Mouse (Mus musculus): ENCODE data around the gene Srpk1.

Gene Srpk1

DNA sequence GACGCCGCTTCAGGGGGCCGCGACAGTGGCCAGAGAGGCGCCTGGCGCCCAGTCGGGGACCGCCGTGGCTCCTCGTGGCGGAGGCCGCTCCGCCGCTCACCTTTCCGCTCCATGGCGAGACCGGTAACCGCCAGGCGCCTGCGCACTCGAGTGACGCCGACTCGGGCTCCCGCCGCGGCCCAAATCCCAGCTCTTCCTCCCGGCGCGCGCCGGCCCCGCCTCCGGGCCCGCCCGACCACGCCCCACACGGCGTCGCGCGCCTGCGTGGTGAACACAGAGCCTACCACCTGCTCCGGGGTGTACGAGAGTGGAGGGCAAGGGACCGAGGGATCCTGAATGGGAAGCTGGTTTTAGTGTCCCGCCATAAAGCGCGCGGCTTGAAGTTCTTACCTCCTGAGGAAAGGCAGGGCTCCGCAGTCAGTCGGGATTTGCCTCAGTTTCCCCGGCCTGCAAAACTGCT is at the start of gene Srpk1:
TSS of gene Srpk1 (minus strand) at position 410 of the 460 bp plus-strand sequence.
- peak; percentile 97 for DNase-seq (ENCODE audit: low spot score)

DNA sequence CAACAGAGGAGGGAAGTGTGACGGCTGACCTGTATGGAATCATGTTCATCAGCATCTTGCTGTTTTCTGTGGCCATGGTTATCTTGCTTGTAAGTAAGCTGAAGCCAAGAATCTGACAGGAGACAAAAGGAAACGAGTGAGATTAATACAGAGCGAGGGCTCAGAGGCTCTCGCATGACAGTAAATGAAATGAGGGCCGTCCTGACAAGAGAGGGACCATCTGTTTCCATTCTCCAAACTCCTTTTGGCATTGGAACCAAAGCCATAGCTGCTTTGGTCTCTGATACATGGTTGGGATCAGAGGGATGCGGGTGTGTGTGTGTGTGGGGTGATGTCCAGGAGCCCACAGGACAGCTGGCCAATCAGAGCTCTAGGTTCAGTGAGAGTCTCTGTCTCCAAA is 37.1 kb upstream of the Srpk1 start:
- no peak for DNase-seq (ENCODE audit: low spot score)

DNA sequence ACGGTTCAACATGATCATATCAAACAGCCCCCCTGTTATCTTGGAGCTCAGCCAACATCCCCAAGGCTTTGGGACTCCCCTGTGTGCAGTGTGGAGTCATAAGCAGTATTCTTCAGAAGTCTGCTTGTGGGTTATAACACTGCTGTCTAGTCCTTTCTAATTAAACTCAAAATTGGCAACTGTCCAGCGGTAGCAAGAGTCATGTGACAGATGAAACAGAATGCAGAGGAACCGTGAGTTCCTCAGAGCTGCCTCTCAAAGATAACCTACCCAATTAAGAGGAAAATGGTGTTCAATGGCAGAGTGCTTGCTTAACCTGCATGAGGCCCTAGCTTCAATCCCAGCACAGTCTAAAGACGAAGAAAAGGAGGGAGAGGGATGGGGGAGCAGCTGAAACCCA is 35.4 kb upstream of the Srpk1 start:
- DNase-seq (ENCODE audit: low spot score), result peak; percentile 81

DNA sequence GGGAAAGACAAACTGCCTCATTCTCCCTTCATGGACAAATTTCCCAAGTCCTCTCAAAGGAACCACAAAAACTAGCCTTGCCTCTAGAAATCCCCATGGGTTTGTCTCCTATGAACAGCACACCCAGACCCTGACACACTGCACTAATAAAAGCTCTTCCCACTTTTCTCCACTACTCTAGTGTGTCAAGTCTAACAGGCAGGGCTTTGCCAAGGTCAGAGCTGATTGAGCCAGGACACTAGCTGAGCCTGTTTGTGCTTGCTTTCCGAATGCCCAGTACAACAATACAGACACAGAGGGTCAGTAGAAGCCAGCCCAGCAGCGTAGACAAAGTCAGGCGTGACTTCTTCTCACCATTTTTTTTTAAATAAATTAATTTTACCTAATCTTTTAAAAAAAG is 27.8 kb upstream of the Srpk1 start:
- no peak for DNase-seq (ENCODE audit: low spot score)

DNA sequence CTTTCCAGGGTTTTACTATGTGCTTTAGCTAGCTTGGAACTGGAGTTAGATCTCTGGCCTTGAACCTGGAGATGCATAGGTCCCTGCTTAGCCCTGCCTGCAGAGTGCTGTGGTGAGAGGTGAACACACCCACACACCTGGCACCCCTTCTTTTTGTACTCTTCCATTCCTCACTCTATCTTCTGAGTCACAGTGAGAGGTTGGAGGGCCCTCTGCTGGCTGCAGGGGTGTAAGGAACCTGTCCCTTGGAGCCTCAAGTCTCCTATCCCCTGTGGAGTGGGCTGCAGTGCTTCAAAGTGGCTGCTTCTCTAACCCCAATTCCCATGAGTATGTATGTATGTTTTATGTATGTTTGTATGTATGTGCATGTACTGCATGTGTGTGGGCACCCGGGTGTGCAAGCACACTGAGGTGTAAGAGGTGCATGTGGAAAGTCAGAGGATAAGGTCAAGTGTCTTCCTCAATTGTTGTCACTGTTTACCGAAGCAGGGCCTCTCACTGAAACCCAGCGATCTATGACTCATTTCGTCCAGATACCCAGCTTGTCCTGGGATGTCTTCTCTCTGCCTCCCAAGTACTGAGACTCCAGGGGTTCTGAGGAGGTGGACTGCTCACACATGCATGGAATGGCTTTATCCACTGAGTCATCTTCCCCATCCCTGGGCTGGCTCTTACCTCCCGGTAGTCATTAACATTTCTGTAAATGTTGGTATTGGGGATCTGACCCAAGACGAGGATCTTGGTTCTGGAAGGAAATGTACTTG is 26.3 kb upstream of the Srpk1 start:
- DNase-seq (ENCODE audit: low spot score), result peak; percentile 73

DNA sequence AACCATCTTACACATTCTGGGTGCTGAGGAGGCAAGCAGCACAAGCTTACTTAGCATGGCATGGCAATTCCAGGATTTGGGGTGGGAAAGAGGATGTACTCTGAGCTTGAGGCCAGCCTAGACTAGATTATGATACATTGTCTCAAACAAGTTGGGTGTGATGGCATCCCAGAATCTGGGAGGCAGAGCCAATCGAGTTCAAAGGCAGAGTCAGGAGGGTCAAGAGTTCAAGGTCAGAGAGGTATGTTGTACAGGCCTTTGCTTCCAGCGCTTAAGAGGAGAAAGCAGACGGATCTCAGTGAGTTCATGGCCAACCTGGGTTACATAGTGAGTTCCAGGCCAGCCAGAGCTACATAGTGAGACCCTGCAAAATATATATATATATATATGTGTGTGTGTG is 23.7 kb upstream of the Srpk1 start:
- no peak for DNase-seq (ENCODE audit: low spot score)

DNA sequence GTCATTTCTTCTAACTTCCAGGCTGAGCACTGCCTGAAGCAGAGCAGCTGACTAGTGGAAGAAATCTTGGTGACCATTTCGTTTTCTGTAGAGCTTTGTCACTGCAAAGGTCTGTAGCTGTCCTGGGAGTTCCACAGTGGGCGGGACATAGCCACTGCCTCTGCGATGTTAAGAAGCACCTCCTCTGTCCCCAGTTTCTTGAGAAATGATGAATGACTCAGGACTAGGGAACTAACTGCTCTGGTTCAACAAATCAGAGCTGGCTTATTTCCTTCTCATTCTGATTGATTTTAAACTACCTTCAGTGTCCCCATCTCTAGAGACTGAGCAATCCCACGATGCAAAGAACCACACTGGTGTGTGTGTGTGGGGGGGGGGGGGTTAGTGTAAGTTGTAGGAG is 21.6 kb upstream of the Srpk1 start:
- DNase-seq (ENCODE audit: low spot score), result no peak

DNA sequence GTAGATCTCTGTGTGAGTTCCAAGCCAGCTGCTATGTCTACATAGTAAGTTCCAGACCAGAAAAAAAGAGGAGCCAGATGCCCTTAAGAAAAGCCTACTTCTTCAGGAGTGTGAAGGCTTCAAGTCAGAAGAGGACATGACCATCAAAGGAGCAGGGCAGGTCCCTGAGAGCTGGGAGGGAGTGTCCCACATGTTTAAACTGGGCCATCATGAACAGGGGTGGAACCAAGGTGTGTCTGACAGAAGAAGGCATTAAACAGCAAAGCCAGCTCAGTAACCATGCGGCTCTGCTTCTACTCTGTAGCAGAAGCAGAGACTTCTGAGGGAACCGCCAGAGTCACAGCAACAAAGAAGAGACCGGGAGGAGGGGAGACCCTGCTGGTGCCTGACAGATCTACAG is 21.2 kb upstream of the Srpk1 start:
- DNase-seq (ENCODE audit: low spot score), result no peak

DNA sequence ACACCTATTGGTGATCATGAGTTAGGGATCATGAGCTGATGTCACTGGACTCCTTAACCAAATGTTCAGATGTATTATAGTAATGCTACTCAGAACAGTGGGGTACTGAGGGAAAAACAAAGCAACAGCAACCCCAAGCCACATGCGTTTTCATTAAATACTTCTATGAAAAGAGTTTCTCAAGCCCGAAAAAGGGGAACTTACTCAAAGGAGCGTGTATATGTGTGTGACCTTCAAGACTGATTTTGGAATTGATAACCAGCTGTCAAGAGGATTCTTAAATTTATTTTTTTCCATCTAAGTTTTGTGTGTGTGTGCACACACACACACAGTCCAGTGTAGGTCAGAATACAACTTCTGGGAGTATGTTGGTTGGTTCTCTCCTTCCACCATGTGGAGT is 17.6 kb upstream of the Srpk1 start:
- DNase-seq (ENCODE audit: low spot score), result no peak

DNA sequence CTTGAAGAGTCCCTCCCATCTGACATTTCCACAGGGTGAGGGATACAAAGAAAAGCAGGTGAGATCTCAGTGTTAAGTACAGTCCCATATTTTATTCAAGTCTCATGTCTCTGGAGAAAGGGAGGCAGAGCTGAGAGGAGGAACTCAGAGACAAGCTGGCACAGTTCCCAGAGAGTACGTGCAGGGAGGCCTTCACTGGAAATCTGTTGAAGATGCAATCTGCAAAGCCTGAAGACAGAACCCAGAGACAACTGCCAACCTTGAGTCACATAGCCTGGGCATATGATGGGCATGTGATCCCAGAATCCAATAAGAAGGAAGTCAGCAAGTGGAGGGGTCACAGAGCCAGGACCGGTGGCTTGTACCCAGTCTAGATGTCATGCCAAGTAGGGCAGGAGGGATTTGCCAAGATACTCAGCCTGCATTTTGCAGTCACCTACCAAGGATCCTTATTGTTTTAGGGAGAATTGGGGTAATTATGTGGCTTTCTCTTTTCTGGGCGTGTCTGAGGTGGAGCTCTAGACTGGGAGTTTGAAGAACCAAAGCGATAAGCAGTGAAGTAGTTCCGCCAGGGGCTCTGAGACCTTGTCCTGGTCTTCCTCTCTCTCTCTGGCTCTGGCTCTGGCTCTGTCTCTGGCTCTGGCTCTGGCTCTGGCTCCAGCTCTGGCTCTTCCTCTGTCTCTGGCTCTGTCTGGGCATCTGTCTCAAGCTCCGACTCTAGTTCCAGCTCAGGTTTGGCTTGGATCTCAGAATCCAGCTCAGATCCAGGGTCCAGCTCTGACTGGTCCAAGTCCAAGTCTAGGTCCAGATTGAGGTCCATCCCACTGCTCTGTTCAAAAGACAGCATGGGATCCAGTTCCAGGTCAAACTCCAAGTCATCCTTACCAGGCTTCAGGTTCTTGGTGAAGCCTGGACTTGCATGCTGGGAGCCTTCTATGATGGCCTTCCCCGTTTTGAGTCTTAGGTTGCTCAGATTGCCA is 15.5 kb upstream of the Srpk1 start:
- peak; percentile 89 for DNase-seq (ENCODE audit: low spot score)

DNA sequence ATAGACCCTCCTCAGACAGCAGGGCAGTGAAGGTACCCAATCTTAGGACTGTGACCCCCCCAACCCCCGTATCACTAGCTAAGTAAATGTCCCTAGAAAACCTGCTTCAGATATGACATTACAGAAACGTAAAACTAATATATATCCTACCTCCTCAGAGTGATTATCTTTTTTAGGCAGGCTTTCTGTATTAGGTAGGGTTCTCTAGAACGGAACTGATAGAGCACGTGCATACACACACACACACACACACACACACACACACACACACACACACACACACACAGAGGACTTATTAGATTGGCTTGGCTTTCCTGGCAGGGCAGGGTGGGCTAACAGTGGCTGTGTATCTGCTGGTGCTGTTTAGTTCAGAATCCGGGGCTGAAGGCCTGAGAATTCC is 13.3 kb upstream of the Srpk1 start:
- no peak for DNase-seq (ENCODE audit: low spot score)

DNA sequence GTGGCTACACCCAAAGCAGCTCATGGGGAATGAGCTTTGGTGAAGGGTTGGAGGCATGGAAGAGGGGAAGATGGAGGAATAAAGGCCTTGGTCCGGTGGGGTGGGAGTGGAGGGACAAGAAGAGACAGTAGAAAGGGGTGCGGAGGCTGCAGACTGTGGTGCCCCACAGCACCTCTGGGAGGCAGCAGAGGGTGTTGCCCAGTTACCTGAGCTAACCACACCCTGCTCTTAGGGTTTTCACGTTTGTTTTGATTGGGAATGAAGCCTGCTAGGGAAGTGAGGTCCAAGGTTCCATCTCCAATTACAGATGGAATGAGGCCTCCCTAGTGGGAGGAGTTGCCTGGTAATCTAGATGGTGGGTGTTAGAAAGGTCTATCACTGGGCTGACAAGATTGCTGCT is 6.6 kb upstream of the Srpk1 start:
- no peak for DNase-seq (ENCODE audit: low spot score)

DNA sequence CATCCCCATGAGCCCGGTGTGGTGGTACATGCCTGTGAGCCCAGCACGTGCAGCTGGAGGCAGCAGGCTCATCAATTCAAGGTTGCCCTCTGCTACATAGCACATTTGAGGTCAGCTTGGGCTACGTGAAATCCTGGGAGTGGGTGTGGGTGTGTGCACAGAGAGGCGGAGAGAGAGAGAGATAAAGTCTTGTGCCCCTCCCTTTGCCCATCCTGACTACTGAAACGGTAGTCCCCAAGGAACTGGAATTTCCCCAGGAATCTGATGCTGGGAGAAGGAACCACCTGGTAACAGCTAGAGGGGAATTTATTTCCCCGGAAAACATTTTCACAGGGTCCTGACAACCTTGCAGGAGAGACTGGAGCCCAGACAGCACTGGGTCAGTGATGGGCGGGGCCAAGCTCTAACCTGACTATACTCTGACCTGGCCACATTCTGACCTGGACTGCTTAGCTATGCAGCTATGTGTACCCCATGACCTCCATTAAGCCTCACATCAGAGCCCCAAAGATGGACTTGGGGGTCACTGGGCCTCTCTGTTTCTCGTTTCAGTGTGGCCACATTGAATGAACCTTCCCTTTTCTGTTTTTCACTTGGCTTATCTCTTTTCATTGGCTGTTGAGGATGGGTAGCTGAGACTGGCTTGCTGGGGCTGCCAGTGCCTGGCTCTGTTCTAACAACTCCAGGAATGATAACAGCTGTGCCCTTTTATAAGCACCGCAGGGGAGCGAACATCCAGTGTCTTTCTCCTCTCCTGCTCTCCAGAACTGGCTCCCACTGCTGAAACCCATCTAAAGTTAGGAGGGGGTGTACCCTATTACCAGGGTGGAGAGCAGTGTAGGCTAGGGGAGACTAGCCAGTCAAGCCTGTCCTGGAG is 6.0 kb upstream of the Srpk1 start:
- peak; percentile 55 for DNase-seq (ENCODE audit: low spot score)

DNA sequence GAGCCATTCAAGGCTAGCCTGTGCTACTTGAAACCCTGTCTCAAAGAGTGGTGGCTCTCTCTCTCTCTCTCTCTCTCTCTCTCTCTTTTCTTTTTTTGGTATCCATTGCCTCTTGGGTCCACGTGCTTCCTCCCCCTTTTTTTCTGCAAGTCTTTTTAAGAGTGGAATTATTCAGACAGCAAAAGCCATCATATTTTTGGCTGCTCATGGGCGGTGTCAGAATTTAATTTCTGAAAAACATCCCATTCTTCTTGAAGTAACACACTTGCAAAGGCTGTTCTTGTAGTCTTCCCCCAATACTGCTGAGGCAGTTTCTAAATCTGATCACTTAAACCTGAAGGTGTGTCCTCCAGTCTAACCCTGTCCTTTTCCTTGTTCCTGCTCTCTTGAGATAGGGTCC is 4.4 kb upstream of the Srpk1 start:
- DNase-seq (ENCODE audit: low spot score), result no peak

DNA sequence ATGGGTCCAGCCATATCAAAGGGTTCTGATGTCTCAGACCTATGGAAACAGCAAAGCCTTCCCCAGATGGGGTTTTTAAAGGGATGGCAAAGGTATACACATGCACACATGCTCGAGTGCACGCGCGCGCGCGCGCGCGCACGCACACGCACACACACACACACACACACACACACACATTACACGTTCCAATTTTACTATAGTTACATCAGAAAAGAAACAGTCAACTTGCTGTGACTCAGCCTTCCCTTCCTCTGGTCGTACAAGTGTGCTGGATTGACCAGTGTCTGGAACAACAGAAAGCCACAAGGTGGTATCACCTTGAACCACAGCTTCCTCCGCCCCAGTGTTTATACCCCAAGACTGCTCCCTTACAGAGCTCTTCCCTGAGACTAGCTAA is 2.8 kb upstream of the Srpk1 start:
- DNase-seq (ENCODE audit: low spot score), result peak; percentile 18

DNA sequence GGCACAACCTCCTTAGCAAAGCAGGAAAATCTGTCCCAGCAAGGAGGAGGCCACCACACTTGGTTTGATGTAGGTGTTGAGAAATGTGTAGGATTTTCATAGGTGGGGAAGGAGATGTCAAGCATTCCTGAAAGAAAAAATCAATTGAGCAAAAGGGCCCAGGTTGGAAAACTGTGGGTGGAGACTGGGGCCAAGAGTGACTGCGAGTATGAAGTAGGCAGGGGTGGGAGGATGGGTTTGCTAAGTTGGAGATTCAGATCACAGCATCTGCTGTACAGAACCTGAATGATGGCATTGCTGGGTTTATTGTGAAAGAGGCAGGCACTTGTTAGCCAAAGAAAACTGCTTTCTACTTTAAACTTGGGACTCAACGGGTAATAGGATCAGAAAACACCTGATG is 2.3 kb upstream of the Srpk1 start:
- no peak for DNase-seq (ENCODE audit: low spot score)

DNA sequence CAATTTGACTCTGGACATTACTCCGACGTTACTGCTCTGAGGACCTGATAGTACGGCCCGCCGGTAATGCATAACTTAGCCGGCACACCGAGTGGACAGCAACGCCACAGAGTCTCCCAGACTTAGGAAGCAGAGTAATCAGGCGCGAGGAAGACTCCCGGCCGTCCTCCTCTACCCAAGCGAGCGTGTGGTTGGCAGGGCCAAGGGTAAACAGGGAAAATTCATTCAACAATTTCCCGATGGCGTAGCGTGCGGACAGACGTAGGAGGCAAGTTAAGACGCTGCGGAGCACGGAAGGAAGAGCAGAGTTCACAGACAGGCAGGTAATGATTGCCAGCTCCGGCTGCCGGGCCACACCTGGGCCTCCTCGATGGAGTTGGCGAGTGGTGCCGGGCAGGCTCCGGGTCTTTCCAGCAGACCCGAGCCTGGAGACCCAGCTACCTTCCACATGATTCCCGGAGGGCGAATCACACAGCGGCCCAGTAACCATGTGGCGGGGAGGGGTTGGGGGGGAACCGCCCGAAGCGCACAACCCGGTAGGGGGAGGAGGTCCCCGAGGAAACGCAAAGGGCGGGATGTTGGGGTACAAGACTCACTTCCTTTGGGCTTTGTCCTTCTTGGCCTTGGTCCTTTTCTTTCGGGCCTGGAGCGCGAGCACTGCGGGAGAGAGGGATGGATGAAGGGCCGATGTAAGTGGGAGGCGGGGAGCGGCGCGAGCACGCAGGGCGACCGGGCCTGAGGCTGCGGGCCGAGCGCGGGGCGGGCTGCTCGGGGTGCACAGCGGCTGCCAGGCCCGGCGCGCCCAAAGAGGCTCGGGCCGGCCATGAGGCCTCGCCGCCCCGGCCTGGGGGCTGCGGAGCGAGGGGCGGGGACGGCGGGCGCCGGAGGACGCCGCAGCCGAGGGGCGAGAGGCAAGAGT is 869 bp downstream of the Srpk1 start:
- peak; percentile 70 for DNase-seq (ENCODE audit: low spot score)

DNA sequence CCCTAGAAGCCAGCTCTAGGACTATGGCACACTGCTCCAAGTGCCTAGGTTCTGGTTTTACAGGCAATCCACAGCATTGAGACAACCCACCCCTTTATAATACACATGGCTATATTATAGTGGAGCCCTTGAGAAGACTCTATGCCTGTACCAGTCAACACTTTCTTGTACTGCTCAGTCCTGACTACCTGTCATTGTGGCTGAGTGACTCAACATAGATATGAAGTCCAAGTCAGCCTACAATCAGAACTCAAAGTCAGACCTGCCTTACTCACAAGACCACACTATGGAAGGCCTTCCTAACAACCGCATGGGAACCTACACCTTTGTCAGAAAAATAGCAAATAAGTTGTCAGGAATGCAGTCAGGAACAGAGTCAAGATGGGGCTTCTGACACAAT is 3.7 kb downstream of the Srpk1 start:
- DNase-seq (ENCODE audit: low spot score), result no peak

DNA sequence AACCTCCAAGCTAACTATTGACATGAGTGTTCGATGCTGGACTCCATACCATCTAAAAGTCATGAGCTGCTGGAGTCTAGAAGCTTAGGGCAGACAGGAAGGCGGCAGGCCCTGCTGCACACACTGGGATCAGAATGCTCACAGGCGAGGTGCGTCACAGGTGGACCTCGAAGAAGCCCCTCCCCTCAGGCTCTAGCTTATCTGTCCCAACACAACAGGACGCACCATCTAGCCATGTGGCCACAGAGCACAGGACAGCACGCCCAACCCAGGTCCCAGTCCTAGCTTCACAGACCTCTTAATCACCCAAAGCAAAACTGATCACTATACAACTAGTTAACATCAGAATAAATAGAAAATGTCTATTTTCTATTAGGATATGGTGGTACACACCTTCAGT is 4.4 kb downstream of the Srpk1 start:
- no peak for DNase-seq (ENCODE audit: low spot score)

DNA sequence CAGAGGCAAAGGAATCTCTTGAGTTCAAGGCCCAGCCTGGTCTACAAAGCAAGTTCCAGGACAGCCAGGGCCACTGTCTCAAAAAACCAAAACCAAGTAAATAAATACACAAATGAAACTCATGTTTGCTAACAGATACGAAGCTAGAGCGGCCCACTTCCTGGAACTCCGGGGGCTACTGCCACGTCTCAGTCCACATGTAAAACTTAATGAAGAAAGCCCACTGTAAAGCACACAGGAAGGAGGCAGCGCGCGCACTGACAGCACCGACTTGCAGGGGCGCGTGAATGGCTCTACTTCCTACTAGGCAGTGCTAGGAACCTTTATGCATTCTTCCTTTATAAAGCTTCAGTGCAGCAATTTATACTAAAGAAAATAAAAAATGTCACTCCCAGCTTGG is 4.9 kb downstream of the Srpk1 start:
- no peak for DNase-seq (ENCODE audit: low spot score)

DNA sequence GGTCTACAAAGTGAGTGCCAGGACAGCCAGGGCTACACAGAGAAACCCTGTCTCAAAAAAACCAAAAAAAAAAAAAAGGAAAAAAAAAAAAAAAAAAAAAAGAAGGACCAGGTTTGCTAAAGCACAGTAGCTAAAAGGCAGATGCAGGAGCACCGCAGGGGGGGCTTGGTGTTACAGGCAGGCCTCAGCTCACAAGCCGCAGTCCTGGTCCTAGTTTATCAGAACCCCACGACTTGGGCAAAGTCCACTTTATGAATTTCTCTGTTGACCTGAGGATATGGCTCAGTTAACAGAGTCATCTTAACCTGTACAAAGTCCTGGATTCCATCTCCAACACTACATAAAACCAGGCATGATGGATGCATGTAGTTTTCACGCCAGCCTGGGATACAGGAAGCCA is 7.2 kb downstream of the Srpk1 start:
- no peak for DNase-seq (ENCODE audit: low spot score)

Data from MN1 (cell line).